Mouse (Mus musculus) heart, postnatal 14 days (tissue): Measurements from ENCODE around the gene Agbl4. TPM values are rescaled to one million over a fixed set of nuclear protein-coding genes. Genes with fewer than 3 reads are reported as not detected.
"Not testable (repeated sequence)": the region's sequence is repeated elsewhere in the genome, so short reads cannot be mapped to it uniquely, and the experiment has no call there.

Experiments
- DNase-seq, 2 experiments: peaks; one replicate each; pipeline ENCODE4 v3.0.0; 2021 to 2022
- intact Hi-C: fragments of 180-260 bp; cut with DNase I; formaldehyde crosslinking; loops from one replicate; pipeline ENCODE4 v1.15.1; 2025
- total RNA-seq, 2 experiments: library from RNA; stranded (reverse); gene quantifications; 2 replicates each; pipeline ENCODE4 v1.2.3; 2021

The Agbl4 gene
- total RNA-seq, 2 experiments from 2014 or later = 0.51 to 0.79 TPM

- DNase-seq, intact Hi-C loops: not testable (repeated sequence)
Measured at GRCm38 (mm10) chr4:111219543-111219942, 822.1 kb downstream of the Agbl4 start.

GRCm38 (mm10) chr4:111233849-111234248 lies 836.4 kb downstream of the Agbl4 start:
- no peak for DNase-seq
- intact Hi-C loops = no loop called here

- intact Hi-C loops = no loop called here
- DNase-seq = no peak
Measured at GRCm38 (mm10) chr4:111251917-111252316, 854.5 kb downstream of the Agbl4 start.

GRCm38 (mm10) chr4:111255499-111255898 lies 858.0 kb downstream of the Agbl4 start:
- peak in 1 of 2 experiments; percentile 0 for DNase-seq
- intact Hi-C loops = no loop called here

GRCm38 (mm10) chr4:111256931-111257330 lies 859.5 kb downstream of the Agbl4 start:
- no peak for DNase-seq
- intact Hi-C loops = no loop called here

GRCm38 (mm10) chr4:111280936-111281335 lies 883.5 kb downstream of the Agbl4 start:
- DNase-seq = no peak
- intact Hi-C loops = no loop called here

- intact Hi-C loops = no loop called here
- DNase-seq = no peak
Measured at GRCm38 (mm10) chr4:111281836-111282235, 884.4 kb downstream of the Agbl4 start.

- intact Hi-C loops = no loop called here
- DNase-seq = no peak
Measured at GRCm38 (mm10) chr4:111284625-111285024, 887.2 kb downstream of the Agbl4 start.

GRCm38 (mm10) chr4:111294528-111295241 lies 897.2 kb downstream of the Agbl4 start:
- intact Hi-C loops = no loop called here
- DNase-seq = no peak

GRCm38 (mm10) chr4:111306518-111306917 lies 909.1 kb downstream of the Agbl4 start:
- DNase-seq = no peak
- intact Hi-C loops = no loop called here

- intact Hi-C loops = no loop called here
Measured at GRCm38 (mm10) chr4:111307166-111307565, 909.7 kb downstream of the Agbl4 start.

GRCm38 (mm10) chr4:111307633-111308032 lies 910.2 kb downstream of the Agbl4 start:
- intact Hi-C loops = no loop called here

More at GRCm38 (mm10) chr4:111307166-111307565, 909.7 kb downstream of the Agbl4 start:
- DNase-seq = no peak

GRCm38 (mm10) chr4:111308572-111309288 lies 911.3 kb downstream of the Agbl4 start:
- intact Hi-C loops = no loop called here
- no peak for DNase-seq

More at GRCm38 (mm10) chr4:111307633-111308032, 910.2 kb downstream of the Agbl4 start:
- DNase-seq = no peak

- intact Hi-C loops = loop anchor here (5.0 kb wide), 1 partner anchor 170 kb away; no protein-coding TSS in a partner anchor
- DNase-seq = no peak
Measured at GRCm38 (mm10) chr4:111327094-111327493, 929.6 kb downstream of the Agbl4 start.

GRCm38 (mm10) chr4:111327760-111328373 lies 930.4 kb downstream of the Agbl4 start:
- intact Hi-C loops = loop anchor here (1.0 to 5.0 kb wide), 2 partner anchors 169 to 298 kb away; no protein-coding TSS in a partner anchor
- peak in 1 of 2 experiments; percentile 48 for DNase-seq

GRCm38 (mm10) chr4:111329501-111329900 lies 932.0 kb downstream of the Agbl4 start:
- DNase-seq = no peak
- intact Hi-C loops = loop anchor here (5.0 kb wide), 1 partner anchor 168 kb away; no protein-coding TSS in a partner anchor

GRCm38 (mm10) chr4:111332864-111333263 lies 935.4 kb downstream of the Agbl4 start:
- DNase-seq = no peak
- intact Hi-C loops = no loop called here

GRCm38 (mm10) chr4:111349965-111350364 lies 952.5 kb downstream of the Agbl4 start:
- DNase-seq = no peak
- intact Hi-C loops = no loop called here

GRCm38 (mm10) chr4:111350615-111351525 lies 953.4 kb downstream of the Agbl4 start:
- DNase-seq = no peak
- intact Hi-C loops = no loop called here

GRCm38 (mm10) chr4:111356584-111357115 lies 959.2 kb downstream of the Agbl4 start:
- intact Hi-C loops = no loop called here
- DNase-seq = no peak
